Mouse (Mus musculus): Measurements from ENCODE around the gene 1700102P08Rik.

The 1700102P08Rik gene

GRCm38 (mm10) chr9:108392676-108393075 lies at the start of gene 1700102P08Rik:
Gene 1700102P08Rik, plus strand, starts transcription at chr9:108392805.
- peak; percentile 11 for DNase-seq (ENCODE audit: low spot score)

- no peak for DNase-seq (ENCODE audit: low spot score)
Observed at GRCm38 (mm10) chr9:108343331-108343730, 49.3 kb upstream of the 1700102P08Rik start.

GRCm38 (mm10) chr9:108343835-108344234 lies 48.8 kb upstream of the 1700102P08Rik start:
- no peak for DNase-seq (ENCODE audit: low spot score)

- no peak for DNase-seq (ENCODE audit: low spot score)
Observed at GRCm38 (mm10) chr9:108344471-108344870, 48.1 kb upstream of the 1700102P08Rik start.

- DNase-seq (ENCODE audit: low spot score), result no peak
Observed at GRCm38 (mm10) chr9:108347024-108347423, 45.6 kb upstream of the 1700102P08Rik start.

GRCm38 (mm10) chr9:108347540-108348289 lies 44.9 kb upstream of the 1700102P08Rik start, which contains the start of gene Usp4:
Gene Usp4, plus strand, starts transcription at chr9:108347853.
- peak; percentile 93 for DNase-seq (ENCODE audit: low spot score)

GRCm38 (mm10) chr9:108348290-108348680 lies 44.3 kb upstream of the 1700102P08Rik start:
- no peak for DNase-seq (ENCODE audit: low spot score)

- no peak for DNase-seq (ENCODE audit: low spot score)
Observed at GRCm38 (mm10) chr9:108349727-108350126, 42.9 kb upstream of the 1700102P08Rik start.

GRCm38 (mm10) chr9:108378234-108378633 lies 14.4 kb upstream of the 1700102P08Rik start:
- no peak for DNase-seq (ENCODE audit: low spot score)

GRCm38 (mm10) chr9:108378736-108379135 lies 13.9 kb upstream of the 1700102P08Rik start:
- DNase-seq (ENCODE audit: low spot score), result no peak

- no peak for DNase-seq (ENCODE audit: low spot score)
Observed at GRCm38 (mm10) chr9:108379294-108379693, 13.3 kb upstream of the 1700102P08Rik start.

GRCm38 (mm10) chr9:108381382-108381781 lies 11.2 kb upstream of the 1700102P08Rik start:
- no peak for DNase-seq (ENCODE audit: low spot score)

- no peak for DNase-seq (ENCODE audit: low spot score)
Observed at GRCm38 (mm10) chr9:108385006-108385405, 7.6 kb upstream of the 1700102P08Rik start.

GRCm38 (mm10) chr9:108386816-108387215 lies 5.8 kb upstream of the 1700102P08Rik start:
- DNase-seq (ENCODE audit: low spot score), result no peak

- DNase-seq (ENCODE audit: low spot score), result no peak
Observed at GRCm38 (mm10) chr9:108388601-108389000, 4.0 kb upstream of the 1700102P08Rik start.

- DNase-seq (ENCODE audit: low spot score), result no peak
Observed at GRCm38 (mm10) chr9:108389220-108389619, 3.4 kb upstream of the 1700102P08Rik start.

- DNase-seq (ENCODE audit: low spot score), result no peak
Observed at GRCm38 (mm10) chr9:108394191-108394590, 1.6 kb downstream of the 1700102P08Rik start.

- DNase-seq (ENCODE audit: low spot score), result no peak
Observed at GRCm38 (mm10) chr9:108395427-108395826, 2.8 kb downstream of the 1700102P08Rik start.

- DNase-seq (ENCODE audit: low spot score), result no peak
Observed at GRCm38 (mm10) chr9:108398324-108398723, 5.7 kb downstream of the 1700102P08Rik start.

GRCm38 (mm10) chr9:108401186-108401960 lies 8.8 kb downstream of the 1700102P08Rik start:
- DNase-seq (ENCODE audit: low spot score), result no peak

GRCm38 (mm10) chr9:108403081-108403480 lies 10.5 kb downstream of the 1700102P08Rik start:
- no peak for DNase-seq (ENCODE audit: low spot score)

- DNase-seq (ENCODE audit: low spot score), result no peak
Observed at GRCm38 (mm10) chr9:108404451-108404850, 11.8 kb downstream of the 1700102P08Rik start.

- DNase-seq (ENCODE audit: low spot score), result no peak
Observed at GRCm38 (mm10) chr9:108409535-108409934, 16.9 kb downstream of the 1700102P08Rik start.

Measured in retina, embryonic 14.5 days (tissue).